Mouse (Mus musculus) kidney, postnatal 0 days (tissue): ENCODE measurements around the gene Myo3b. TPM values are rescaled to one million over a fixed set of nuclear protein-coding genes. Genes with fewer than 3 reads are reported as not detected.

Source experiments
- ATAC-seq: fragments of 200-750 bp; cut with Nextera tagmentation; replicated peaks from 2 replicates; pipeline ENCODE4 v1.8.0; 2017; ENCODE audit warnings: low read depth, moderate number of reproducible peaks, moderate TSS enrichment, moderate library complexity; ENCODE audit not compliant: low FRiP score
- DNase-seq: peaks from one replicate; pipeline ENCODE4 v3.0.0-alpha.2; 2016; ENCODE audit warnings: low spot score
- H3K27ac ChIP-seq: fragments of 300-500 bp; sonication (generic); 2 replicates; pipeline ENCODE4 v1.5.1; 2014; ENCODE audit warnings: mild to moderate bottlenecking
- H3K27me3 ChIP-seq: fragments of 300-500 bp; sonication (generic); 2 replicates; pipeline ENCODE4 v1.6.1; 2014; ENCODE audit warnings: low read length, mixed read lengths; ENCODE audit not compliant: insufficient read depth
- H3K36me3 ChIP-seq: fragments of 300-500 bp; sonication (generic); 2 replicates; pipeline ENCODE4 v1.6.1; 2014; ENCODE audit warnings: low read length, mixed read lengths; ENCODE audit not compliant: insufficient read depth
- H3K4me1 ChIP-seq: fragments of 300-500 bp; sonication (generic); replicated peaks from 2 replicates; pipeline ENCODE4 v1.6.1; 2014; ENCODE audit warnings: antibody characterized with exemption, low read length, mixed read lengths; ENCODE audit not compliant: insufficient read depth
- H3K4me2 ChIP-seq: fragments of 300-500 bp; sonication (generic); 2 replicates; pipeline ENCODE4 v1.6.1; 2014; ENCODE audit warnings: mild to moderate bottlenecking, low read length, moderate library complexity, mixed read lengths
- H3K4me3 ChIP-seq: fragments of 300-500 bp; sonication (generic); replicated peaks from 2 replicates; pipeline ENCODE4 v1.5.1; 2014; ENCODE audit warnings: low read depth, low read length
- H3K9ac ChIP-seq: fragments of 300-500 bp; sonication (generic); 2 replicates; pipeline ENCODE4 v1.6.1; 2014; ENCODE audit warnings: low read depth, low read length
- H3K9me3 ChIP-seq: fragments of 300-500 bp; sonication (generic); replicated peaks from 2 replicates; pipeline ENCODE4 v1.6.1; 2016; ENCODE audit warnings: low read length, inconsistent platforms, mixed read lengths
- CTCF ChIP-seq: IDR thresholded peaks from 2 replicates; pipeline ENCODE4 v1.5.1; 2016; ENCODE audit warnings: antibody characterized with exemption, low read depth, mild to moderate bottlenecking, moderate library complexity
- WGBS: fragments of 180-500 bp; shearing (Covaris S2); extraction: QIAGEN DNeasy Blood & Tissue Kit; methylation state at CpG from one replicate; pipeline ENCODE4 v1.1.7; 2014; 5-methylcytosine and 5-hydroxymethylcytosine counted together
- polyA plus RNA-seq: library from polyadenylated mRNA; unstranded; fragments of >200 nt; fragmentation: Nextera tagmentation; extraction: Ambion mirVana; gene quantifications from 2 replicates; pipeline ENCODE4 v1.2.1, GENCODE M21; 2015

The Myo3b gene
- polyA plus RNA-seq, 1 experiment from 2014 or later: 1.3 TPM

DNA sequence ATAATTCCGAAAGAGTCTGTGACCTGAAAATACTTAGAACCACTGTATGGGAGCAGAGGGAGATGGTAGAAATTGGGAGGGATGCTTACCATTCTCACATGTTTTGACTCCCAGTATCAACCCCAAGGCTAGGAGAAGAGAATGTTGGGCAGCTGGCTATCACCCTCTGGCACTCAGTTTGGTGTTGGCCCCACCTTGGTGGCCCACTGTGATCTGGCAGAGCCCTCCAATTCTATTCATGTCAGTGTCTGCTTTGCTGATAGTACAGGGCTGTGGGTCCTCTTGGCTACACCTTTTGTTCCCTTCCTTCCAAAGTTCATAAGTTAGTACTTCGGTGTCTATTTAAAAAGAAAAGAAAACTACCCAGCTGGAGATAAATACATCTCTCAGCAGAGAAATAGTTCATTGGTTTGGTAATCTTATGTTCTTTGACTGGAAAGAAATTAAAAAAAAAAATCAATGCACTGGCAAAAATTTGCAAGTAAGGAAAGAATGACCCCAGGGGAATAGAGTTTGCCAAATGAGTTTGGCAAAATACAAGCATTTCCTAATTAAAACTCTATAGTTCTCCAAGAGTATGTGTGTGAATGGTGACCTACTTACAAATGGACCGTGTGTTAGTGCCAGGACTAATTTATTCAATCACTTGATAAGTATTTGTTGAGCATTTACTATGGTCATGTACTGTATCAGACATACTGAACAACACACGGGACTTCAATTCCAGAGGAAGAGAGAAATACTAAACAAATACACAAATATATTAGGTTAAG, 98.5 kb downstream of the Myo3b start:
- Histone ChIP-seq H3K4me2 (no peak overlapping the region), H3K4me3 (no peak overlapping the region), H3K9me3 (no peaks in the 10 kb centered on the region), H3K9ac (no peak overlapping the region), H3K4me1 (no peaks in the 10 kb centered on the region), H3K27me3 (no peaks in the 10 kb centered on the region), H3K36me3 (no peaks in the 10 kb centered on the region), H3K27ac (no peak overlapping the region)
- TF ChIP-seq CTCF: no peak
- no peak for ATAC-seq
- WGBS: 88% methylated on average over 4 of the region's 4 CpGs
- no peak for DNase-seq

DNA sequence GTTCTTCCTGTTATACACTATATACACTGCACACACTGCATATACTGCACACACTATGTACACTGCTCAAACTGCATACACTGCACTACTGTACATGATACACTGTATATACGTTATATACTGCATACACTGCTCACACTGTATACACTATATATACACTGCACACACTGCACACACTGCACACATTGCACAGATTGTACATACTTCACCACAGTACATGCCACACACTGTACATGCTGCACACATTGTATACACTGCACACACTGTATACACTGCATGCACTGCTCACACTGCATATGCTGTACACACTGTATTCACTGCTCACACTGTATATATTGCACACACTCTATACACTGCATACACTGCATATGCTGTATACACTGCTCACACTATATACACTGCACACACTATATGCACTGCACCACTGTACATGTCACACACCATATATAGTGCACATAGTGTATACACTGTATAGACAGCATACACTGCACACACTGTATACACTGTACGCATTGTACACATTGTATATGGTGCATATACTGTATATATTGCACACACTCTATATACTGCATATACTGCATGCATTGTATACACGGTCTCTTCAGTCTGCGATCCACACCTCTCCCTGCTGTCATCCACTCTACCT, 104.7 kb downstream of the Myo3b start:
- Histone ChIP-seq H3K9me3 (no peaks in the 10 kb centered on the region), H3K4me2 (no peak overlapping the region), H3K36me3 (no peaks in the 10 kb centered on the region), H3K4me3 (no peak overlapping the region), H3K27me3 (no peaks in the 10 kb centered on the region), H3K27ac (no peak overlapping the region), H3K9ac (no peak overlapping the region), H3K4me1 (no peaks in the 10 kb centered on the region)
- DNase-seq (no peak), ATAC-seq (no peak)
- no peak for TF ChIP-seq CTCF
- 96% methylated on average over 4 of the region's 4 CpGs for WGBS

- H3K9me3 ChIP-seq: no peaks in the 10 kb centered on the region
- H3K9ac ChIP-seq: no peak overlapping the region
- no peaks in the 10 kb centered on the region for H3K4me1 ChIP-seq
- no peaks in the 10 kb centered on the region for H3K27me3 ChIP-seq
- H3K4me2 ChIP-seq: no peak overlapping the region
- WGBS: 53% methylated on average over 12 of the region's 12 CpGs
- ATAC-seq (no peak), DNase-seq (no peak)
- peak; percentile 30; the same call in 1 of the 2 replicates for TF ChIP-seq CTCF
- no peaks in the 10 kb centered on the region for H3K36me3 ChIP-seq
- no peak overlapping the region for H3K4me3 ChIP-seq
- H3K27ac ChIP-seq: no peak overlapping the region
Measured at GRCm38 (mm10) chr2:70146993-70147581, 108.2 kb downstream of the Myo3b start.

DNA sequence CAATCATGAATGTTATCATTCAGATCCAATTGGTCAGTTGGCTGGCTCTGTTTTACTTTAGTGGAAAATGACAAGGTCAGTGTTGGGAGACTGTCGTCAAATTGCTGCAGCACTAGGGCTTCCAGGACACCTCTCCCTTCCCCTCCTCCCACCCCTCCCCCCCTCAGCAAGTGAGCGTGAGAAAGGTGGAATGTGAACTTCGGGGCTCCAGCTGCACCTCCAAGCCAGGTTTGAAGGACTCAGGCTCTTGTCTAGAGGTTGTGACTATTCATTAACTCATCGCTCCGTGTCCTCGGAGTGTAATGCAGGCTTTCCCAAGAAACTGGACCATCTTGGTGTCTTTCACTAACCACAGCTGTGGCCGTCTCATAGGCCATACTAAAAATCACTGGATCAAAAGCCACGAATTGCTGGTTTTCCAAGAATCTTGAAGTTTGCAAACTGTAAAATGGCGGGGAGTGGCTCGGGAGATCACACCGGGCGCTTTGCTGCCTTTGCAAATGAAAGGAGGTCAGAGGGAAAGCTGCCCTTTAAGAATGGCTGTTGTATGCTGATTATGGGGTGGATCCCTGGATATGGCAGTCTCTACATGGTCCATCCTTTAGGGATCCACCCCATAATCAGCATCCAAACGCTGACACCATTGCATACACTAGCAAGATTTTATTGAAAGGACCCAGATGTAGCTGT, 110.0 kb downstream of the Myo3b start:
- DNase-seq: no peak
- Histone ChIP-seq H3K4me2 (no peak overlapping the region), H3K36me3 (no peaks in the 10 kb centered on the region), H3K27ac (no peak overlapping the region), H3K4me1 (no peaks in the 10 kb centered on the region), H3K4me3 (no peak overlapping the region), H3K9ac (no peak overlapping the region), H3K27me3 (no peaks in the 10 kb centered on the region), H3K9me3 (no peaks in the 10 kb centered on the region)
- no peak for ATAC-seq
- WGBS: 63% methylated on average over 13 of the region's 13 CpGs
- no peak for TF ChIP-seq CTCF

DNA sequence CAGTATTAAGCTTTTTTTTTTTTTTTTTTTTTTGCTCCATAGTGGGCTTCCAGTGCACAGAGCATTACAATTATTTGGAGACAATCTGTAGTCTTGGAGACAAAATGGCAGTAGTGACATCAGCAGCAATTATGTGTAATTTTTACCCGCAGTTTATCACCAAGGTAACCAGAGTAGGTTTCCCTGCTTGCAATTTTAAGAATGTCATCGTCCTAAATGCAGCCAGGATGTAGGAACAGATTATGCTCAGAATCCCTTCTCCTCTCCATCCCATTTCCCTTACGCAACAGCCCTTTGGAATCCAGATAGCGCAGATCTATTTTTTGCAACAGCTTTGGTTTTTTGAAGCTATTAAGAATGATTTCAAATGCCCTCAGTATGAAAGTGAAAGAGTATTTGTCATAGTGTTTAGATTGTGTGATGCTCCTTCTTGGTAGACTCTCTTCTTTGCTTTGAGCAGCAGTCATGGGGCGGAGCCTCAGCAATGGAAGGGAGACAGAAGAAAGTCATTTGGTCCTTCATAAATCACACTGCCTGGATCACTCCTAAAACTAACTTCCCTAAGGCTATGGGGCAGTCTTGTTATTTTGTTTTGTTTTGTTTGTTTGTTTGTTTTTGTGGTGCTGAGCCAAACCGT, 111.6 kb downstream of the Myo3b start:
- TF ChIP-seq CTCF: no peak
- Histone ChIP-seq H3K4me3 (no peak overlapping the region), H3K27ac (no peak overlapping the region), H3K4me2 (no peak overlapping the region), H3K9me3 (no peaks in the 10 kb centered on the region), H3K4me1 (no peaks in the 10 kb centered on the region), H3K36me3 (no peaks in the 10 kb centered on the region), H3K27me3 (no peaks in the 10 kb centered on the region), H3K9ac (no peak overlapping the region)
- ATAC-seq: no peak
- WGBS: 75% methylated on average over 6 of the region's 6 CpGs
- no peak for DNase-seq

GRCm38 (mm10) chr2:70151930-70152329, 113.0 kb downstream of the Myo3b start:
- Histone ChIP-seq H3K9me3 (no peaks in the 10 kb centered on the region), H3K9ac (no peak overlapping the region), H3K27ac (no peak overlapping the region), H3K27me3 (no peaks in the 10 kb centered on the region), H3K4me2 (no peak overlapping the region), H3K4me3 (no peak overlapping the region), H3K4me1 (no peaks in the 10 kb centered on the region), H3K36me3 (no peaks in the 10 kb centered on the region)
- ATAC-seq: no peak
- WGBS: 74% methylated on average over 3 of the region's 3 CpGs
- DNase-seq: no peak
- TF ChIP-seq CTCF: no peak
